Mouse (Mus musculus) testis, adult 2 months (tissue): ENCODE data around the gene Cpm. TPM values are rescaled to one million over a fixed set of nuclear protein-coding genes. Genes with fewer than 3 reads are reported as not detected.

Experiments used
- H3K27ac ChIP-seq: fragments of 200-500 bp; 2 replicates; pipeline ENCODE4 v1.5.1; 2012; ENCODE audit warnings: low read depth, low read length; ENCODE audit not compliant: control insufficient read depth, insufficient read depth
- H3K27me3 ChIP-seq: fragments of 200-500 bp; 2 replicates; pipeline ENCODE4 v1.6.1; 2012; ENCODE audit warnings: mild to moderate bottlenecking, low read length, moderate library complexity; ENCODE audit not compliant: control insufficient read depth, insufficient read depth
- H3K36me3 ChIP-seq: fragments of 200-500 bp; 2 replicates; pipeline ENCODE4 v1.6.1; 2012; ENCODE audit warnings: mild to moderate bottlenecking, low read length; ENCODE audit not compliant: control insufficient read depth, insufficient read depth
- H3K4me1 ChIP-seq: fragments of 200-500 bp; 2 replicates; pipeline ENCODE4 v1.6.1; 2012; ENCODE audit warnings: low read length; ENCODE audit not compliant: control insufficient read depth, insufficient read depth
- H3K4me3 ChIP-seq: fragments of 200-500 bp; 2 replicates; pipeline ENCODE4 v1.5.1; 2012; ENCODE audit warnings: low read depth, mild to moderate bottlenecking, low read length, moderate library complexity, mixed read lengths; ENCODE audit not compliant: control insufficient read depth
- CTCF ChIP-seq: fragments of 200-500 bp; IDR thresholded peaks from 2 replicates; pipeline ENCODE4 v1.5.1; 2012; ENCODE audit warnings: low read depth, mild to moderate bottlenecking, inconsistent platforms, low read length, moderate library complexity; ENCODE audit not compliant: control insufficient read depth, insufficient read depth, insufficient replicate concordance
- POLR2A ChIP-seq: fragments of 200-500 bp; IDR thresholded peaks from 2 replicates; pipeline ENCODE4 v1.6.1; 2012; ENCODE audit warnings: low read depth, mild to moderate bottlenecking, inconsistent platforms, low read length, moderate library complexity; ENCODE audit not compliant: control insufficient read depth
- polyA plus RNA-seq: library from polyadenylated mRNA; depleted of rRNA; stranded (reverse); fragments of >200 nt; gene quantifications from 2 replicates; pipeline ENCODE4 v1.2.3, GENCODE M21; 2012

Cpm gene
- polyA plus RNA-seq, 1 experiment = 0.77 TPM

DNA sequence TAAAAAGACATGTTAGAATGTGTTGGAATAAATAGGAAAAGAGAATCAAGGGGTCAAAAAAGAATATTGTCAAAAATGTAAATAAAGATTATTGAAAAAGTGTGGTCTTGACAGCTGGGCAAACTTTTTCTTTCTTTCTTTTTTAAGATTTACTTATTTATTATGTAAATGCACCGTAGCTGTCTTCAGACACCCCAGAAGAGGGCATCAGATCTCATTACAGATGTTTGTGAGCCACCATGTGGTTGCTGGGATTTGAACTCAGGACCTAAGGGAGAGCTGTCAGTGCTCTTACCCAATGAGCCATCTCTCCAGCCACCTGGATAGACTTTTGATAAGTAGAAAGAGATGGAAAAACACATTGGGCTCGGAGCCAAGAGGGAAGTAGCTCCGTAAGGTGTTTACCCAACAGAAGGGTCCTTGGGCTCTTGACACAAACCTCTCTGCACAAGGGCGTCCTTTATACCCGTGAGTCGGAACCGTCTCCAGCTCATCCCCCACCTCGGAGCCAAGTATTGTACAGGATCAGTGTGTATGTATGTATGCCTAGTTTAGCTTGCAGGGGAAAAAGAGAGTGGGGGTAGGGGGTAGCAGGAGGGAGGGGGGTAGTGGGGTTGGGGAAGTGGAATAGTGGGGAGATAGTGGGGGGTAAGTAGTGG lies 24.5 kb upstream of the Cpm start:
- TF ChIP-seq CTCF (no peak), POLR2A (no peak)
- no peaks in the 10 kb centered on the region for H3K36me3 ChIP-seq

DNA sequence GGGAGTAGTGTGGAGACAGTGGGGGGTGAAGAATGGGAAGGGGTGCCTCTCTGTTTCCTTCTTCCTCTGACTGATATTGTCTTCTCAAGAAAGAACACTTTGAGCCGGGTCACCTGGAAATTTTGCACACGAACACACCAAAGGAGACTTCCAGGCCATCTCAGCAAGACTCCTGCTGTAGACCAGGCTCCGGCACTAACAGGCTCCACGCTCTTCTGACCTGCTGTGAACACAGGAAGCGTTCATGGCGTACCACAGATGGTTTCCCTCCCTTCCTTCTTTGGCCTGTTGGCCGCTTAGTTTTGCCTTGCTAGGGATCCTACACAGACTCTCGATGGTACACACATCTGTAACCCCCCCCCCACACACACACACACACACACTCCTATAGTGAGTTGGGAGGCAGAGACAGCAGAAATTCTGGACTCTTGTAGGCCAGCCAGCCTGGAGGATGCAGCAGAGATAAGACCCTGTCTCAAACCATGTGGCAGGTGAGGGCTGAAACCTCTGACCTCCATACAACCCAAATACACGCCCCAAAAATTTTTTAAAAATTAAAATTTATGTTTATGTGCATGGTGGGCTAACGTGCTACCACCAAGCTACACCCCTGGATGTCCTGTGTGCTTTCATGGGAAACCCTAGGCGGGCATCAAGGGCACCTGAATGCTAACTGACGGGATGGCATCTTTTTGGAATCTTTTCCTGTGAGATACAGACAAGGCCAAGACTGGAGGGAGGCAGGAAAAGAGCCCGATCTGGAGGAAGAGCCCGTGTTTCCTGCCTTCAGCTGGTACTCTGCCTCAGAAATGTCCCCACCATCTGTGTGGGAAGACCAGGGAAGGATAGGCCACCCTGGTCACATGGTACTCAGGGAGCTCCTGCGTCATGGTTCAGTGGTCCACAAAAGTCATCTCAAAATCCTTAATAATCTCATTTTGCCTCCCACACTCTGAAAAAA lies 23.7 kb upstream of the Cpm start:
- H3K36me3 ChIP-seq = no peaks in the 10 kb centered on the region
- H3K4me1 ChIP-seq = peaks cover 9% of the 10 kb centered on the region
- H3K27ac ChIP-seq = no peak overlapping the region
- peaks cover 3% of the 10 kb centered on the region for H3K27me3 ChIP-seq
- no peak overlapping the region for H3K4me3 ChIP-seq
- TF ChIP-seq CTCF (no peak), POLR2A (no peak)

More for the DNA sequence above, 24.5 kb upstream of the Cpm start:
- peaks cover 3% of the 10 kb centered on the region for H3K27me3 ChIP-seq
- H3K4me1 ChIP-seq = peaks cover 9% of the 10 kb centered on the region
- no peak overlapping the region for H3K4me3 ChIP-seq
- no peak overlapping the region for H3K27ac ChIP-seq

- H3K27ac ChIP-seq = no peak overlapping the region
- H3K27me3 ChIP-seq = peaks cover 3% of the 10 kb centered on the region
- TF ChIP-seq POLR2A (no peak), CTCF (no peak)
- H3K36me3 ChIP-seq = no peaks in the 10 kb centered on the region
- peaks cover 9% of the 10 kb centered on the region for H3K4me1 ChIP-seq
- H3K4me3 ChIP-seq = peak overlapping the region; percentile 42
Measured at GRCm38 (mm10) chr10:117606423-117606822, 22.9 kb upstream of the Cpm start.

DNA sequence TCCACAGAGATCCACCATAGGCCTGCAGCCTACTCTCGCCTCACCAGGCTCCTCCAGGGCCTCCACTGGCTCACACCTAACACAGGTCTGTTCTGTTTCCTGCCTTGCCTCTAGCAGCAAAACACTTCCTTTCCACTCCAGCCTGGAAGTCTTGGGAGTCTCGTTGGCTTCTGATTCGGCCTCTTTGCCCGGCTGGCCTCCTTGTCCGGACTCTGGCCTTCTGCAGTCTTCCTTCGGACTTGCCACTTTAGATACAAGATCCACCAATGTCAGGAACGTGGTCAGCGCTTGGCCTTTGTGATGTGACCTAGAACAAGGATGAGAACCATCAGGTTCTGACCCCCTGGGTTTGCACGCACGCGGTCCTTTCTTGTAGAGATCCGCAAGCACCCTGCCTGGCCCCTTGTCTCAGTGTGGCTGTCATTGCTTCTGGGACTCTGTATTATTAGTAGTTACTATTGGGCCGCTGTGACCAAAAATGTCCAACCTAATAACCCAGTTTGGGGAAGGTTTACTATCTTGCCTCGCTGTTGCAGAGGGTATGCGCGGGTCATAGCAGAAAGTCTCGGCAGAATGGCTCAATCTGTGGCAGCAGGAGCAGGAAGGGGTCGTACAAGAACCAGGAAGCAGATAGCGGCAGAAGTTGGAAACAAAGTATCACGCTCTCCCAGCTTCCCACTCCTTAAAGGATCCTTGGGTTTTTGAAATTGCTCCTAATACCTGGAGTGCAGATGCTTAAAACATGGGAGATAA lies 22.1 kb upstream of the Cpm start:
- H3K36me3 ChIP-seq = no peaks in the 10 kb centered on the region
- no peak overlapping the region for H3K27ac ChIP-seq
- no peak for TF ChIP-seq CTCF
- TF ChIP-seq POLR2A = no peak
- H3K4me3 ChIP-seq = peak overlapping the region; percentile 42
- peaks cover 3% of the 10 kb centered on the region for H3K27me3 ChIP-seq
- H3K4me1 ChIP-seq = peaks cover 9% of the 10 kb centered on the region

DNA sequence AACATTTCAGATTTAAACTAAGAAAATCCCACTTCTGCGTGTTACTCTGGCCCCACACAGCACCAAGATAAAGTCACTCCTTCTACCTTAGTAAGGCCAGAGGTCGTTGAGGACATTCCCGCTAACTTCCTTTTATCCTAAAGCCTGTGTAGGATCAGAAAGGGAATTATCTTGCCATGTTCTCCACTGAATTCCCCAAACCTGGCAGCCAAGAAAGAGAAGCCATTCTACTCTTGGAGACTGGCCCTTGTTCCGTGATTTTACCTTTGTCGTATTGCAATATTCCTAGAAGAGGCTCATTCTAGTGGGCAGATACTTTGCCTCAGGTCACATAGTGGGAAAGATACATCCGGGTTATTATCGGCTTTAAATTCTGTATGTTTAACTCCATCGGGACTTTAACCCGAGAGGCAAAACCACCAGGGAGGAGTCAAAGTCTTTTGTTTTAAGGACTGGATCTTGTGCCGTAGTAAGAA lies 21.5 kb upstream of the Cpm start:
- Histone ChIP-seq H3K4me1 (peaks cover 9% of the 10 kb centered on the region), H3K36me3 (no peaks in the 10 kb centered on the region), H3K27ac (no peak overlapping the region), H3K4me3 (peak overlapping the region; percentile 42), H3K27me3 (peaks cover 3% of the 10 kb centered on the region)
- TF ChIP-seq CTCF (no peak), POLR2A (no peak)

DNA sequence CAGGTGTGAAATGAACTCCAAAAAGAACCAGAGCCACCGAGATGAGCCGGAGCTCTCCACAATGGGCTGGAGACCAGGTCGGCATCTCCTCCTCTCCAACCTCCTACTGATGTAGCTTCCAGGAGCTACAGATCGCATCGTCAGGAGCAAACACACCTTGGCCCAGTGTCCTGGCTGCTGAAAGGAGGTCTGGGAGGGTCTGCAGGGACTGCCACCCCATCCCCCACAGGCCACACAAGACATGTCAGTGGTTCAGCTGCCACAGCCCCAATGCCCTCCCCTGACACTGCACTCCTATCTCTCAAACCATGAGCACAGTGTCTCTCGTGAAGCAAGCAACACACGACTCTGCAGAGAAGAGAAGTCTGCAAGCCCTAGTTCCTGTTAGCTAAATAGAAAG lies 20.8 kb upstream of the Cpm start:
- no peak for TF ChIP-seq POLR2A
- no peak for TF ChIP-seq CTCF
- peaks cover 3% of the 10 kb centered on the region for H3K27me3 ChIP-seq
- H3K27ac ChIP-seq = no peak overlapping the region
- peaks cover 9% of the 10 kb centered on the region for H3K4me1 ChIP-seq
- H3K4me3 ChIP-seq = peak overlapping the region; percentile 42
- H3K36me3 ChIP-seq = no peaks in the 10 kb centered on the region

DNA sequence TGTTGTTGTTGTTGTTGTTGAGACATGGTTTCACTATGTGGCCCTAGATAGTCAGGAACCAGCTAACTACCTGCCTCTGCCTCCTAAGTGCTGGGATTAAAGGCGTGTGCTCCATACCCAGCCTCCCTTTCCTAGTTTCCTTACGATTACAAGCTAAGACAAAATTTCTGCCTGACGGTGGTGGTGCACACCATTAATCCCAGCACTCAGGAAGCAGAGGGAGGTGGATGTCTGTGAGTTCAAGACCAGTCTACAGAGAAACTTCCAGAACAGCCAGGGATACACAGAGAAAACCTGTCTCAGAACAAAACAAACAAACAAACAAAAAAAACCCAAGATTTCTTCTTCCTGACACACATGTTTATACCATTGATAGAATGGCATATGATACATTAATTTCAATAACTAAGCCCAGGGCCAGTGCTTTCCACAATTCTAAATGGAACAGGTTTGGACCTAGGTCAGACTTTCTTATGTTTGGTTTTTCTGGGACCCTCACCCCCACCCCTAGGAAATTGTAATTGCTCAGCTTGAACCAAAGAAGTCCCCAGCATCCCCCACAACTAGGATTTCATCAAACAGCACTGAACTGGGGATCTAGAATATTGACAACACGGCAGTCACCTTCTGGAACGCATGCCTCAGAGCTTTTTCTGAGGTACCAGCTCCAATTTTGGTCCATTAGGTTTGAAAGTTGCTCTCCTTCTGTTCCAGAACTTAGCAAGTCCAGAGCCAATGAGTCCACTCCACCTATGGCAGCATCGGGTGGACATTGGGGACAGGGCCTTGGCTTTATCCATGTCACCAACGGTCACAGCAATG lies 20.1 kb upstream of the Cpm start:
- Histone ChIP-seq H3K27ac (no peak overlapping the region), H3K4me3 (no peak overlapping the region; the same call in 1 of the 2 replicates), H3K27me3 (peaks cover 3% of the 10 kb centered on the region), H3K4me1 (peaks cover 9% of the 10 kb centered on the region), H3K36me3 (no peaks in the 10 kb centered on the region)
- TF ChIP-seq POLR2A = no peak
- no peak for TF ChIP-seq CTCF
